Mouse (Mus musculus): ENCODE results near the gene Msn.

GRCm38 (mm10) chrX:96117366-96117765, 21.5 kb downstream of the Msn start:
- TF ChIP-seq GATA1 (IDR thresholded peaks at IDR 0.05; ENCODE audit: low read length) (no peak), TAL1 (IDR thresholded peaks at IDR 0.05; ENCODE audit: low read length) (no peak)

All from erythroblast, embryonic 14.5 days (primary cell).